Mouse (Mus musculus): Measurements from ENCODE around the gene Gm4871.
"Not testable (repeated sequence)": the region's sequence is repeated elsewhere in the genome, so short reads cannot be mapped to it uniquely, and the experiment has no call there.

DNA sequence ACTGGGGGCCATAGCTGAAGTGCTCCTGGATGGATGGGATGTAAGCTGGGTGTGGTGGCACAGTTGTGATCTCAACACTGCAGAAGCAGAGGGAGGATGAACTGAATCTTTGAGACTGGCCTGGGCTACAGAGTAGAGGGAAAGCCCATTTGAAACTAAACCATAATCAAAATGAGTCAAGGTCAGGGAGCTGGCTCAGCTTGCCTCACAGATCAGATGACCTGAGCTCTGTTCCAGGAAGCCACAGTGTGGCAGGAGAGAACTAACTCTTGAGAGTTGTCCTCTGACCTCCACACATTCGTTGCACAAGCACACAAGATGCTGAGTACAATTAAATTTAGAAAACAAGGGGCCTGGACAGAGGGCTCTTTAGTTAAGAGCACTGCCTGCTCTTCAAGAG is 12.3 kb downstream of the Gm4871 start:
- TF ChIP-seq CTCF (IDR thresholded peaks at IDR 0.05; ENCODE audit: borderline replicate concordance, extremely low read depth, insufficient read depth, insufficient read length); POLR2A (IDR thresholded peaks at IDR 0.05; ENCODE audit: borderline replicate concordance, extremely low read depth, insufficient read depth, insufficient read length, poor library complexity, severe bottlenecking): not testable (repeated sequence)

Data from brain, embryonic 14.5 days (tissue).